Mouse (Mus musculus) embryonic facial prominence, embryonic 11.5 days (tissue): ENCODE measurements around the gene Atp6v0a2. TPM values are rescaled to one million over a fixed set of nuclear protein-coding genes. Genes with fewer than 3 reads are reported as not detected.
A peak's percentile ranks its signal among the peaks of the same experiment; 100 is the strongest.

Experiments
- ATAC-seq: fragments of 200-750 bp; cut with Nextera tagmentation; replicated peaks from 2 replicates; pipeline ENCODE4 v1.8.0; 2017; ENCODE audit warnings: low read depth; ENCODE audit not compliant: insufficient number of reproducible peaks, low FRiP score, low TSS enrichment
- DNase-seq: peaks from one replicate; pipeline ENCODE4 v3.0.0-alpha.2; 2015; ENCODE audit warnings: low spot score
- H3K27ac ChIP-seq: fragments of 300-500 bp; sonication (generic); replicated peaks from 2 replicates; pipeline ENCODE4 v1.5.1; 2014; ENCODE audit warnings: mild to moderate bottlenecking, low read depth, low read length, control low read depth
- H3K27me3 ChIP-seq: fragments of 300-500 bp; sonication (generic); 2 replicates; pipeline ENCODE4 v1.6.1; 2014; ENCODE audit warnings: mild to moderate bottlenecking, low read length, moderate library complexity, mixed read lengths; ENCODE audit not compliant: control insufficient read depth, insufficient read depth
- H3K36me3 ChIP-seq: fragments of 300-500 bp; sonication (generic); replicated peaks from 2 replicates; pipeline ENCODE4 v1.6.1; 2014; ENCODE audit warnings: low read depth, mild to moderate bottlenecking, low read length, moderate library complexity, mixed read lengths; ENCODE audit not compliant: control insufficient read depth, insufficient read depth
- H3K4me1 ChIP-seq: fragments of 300-500 bp; sonication (generic); 2 replicates; pipeline ENCODE4 v1.6.1; 2014; ENCODE audit warnings: low read length, mixed read lengths; ENCODE audit not compliant: control insufficient read depth, insufficient read depth
- H3K4me2 ChIP-seq: fragments of 300-500 bp; sonication (generic); 2 replicates; pipeline ENCODE4 v1.6.1; 2014; ENCODE audit warnings: low read depth, mild to moderate bottlenecking, control low read depth, low read length, moderate library complexity
- H3K4me3 ChIP-seq: fragments of 300-500 bp; sonication (generic); 2 replicates; pipeline ENCODE4 v1.5.1; 2014; ENCODE audit warnings: low read depth, low read length, control low read depth
- H3K9ac ChIP-seq: fragments of 300-500 bp; sonication (generic); replicated peaks from 2 replicates; pipeline ENCODE4 v1.6.1; 2014; ENCODE audit warnings: mild to moderate bottlenecking, control low read depth, low read length
- H3K9me3 ChIP-seq: fragments of 300-500 bp; sonication (generic); replicated peaks from 2 replicates; pipeline ENCODE4 v1.6.1; 2016; ENCODE audit warnings: mild to moderate bottlenecking, low read length, inconsistent platforms, mixed read lengths; ENCODE audit not compliant: control insufficient read depth
- WGBS: fragments of 180-500 bp; shearing (Covaris S2); extraction: QIAGEN DNeasy Blood & Tissue Kit; methylation state at CpG from one replicate; pipeline ENCODE4 v1.1.7; 2014; 5-methylcytosine and 5-hydroxymethylcytosine counted together
- polyA plus RNA-seq: library from polyadenylated mRNA; unstranded; fragments of >200 nt; fragmentation: Nextera tagmentation; extraction: Ambion mirVana; gene quantifications from 2 replicates; pipeline ENCODE4 v1.2.1, GENCODE M21; 2014

Gene Atp6v0a2
- polyA plus RNA-seq, 1 experiment from 2014 or later = 40.4 TPM

- Histone ChIP-seq H3K27me3 (no peaks in the 10 kb centered on the region), H3K4me3 (no peak overlapping the region), H3K9me3 (no peaks in the 10 kb centered on the region), H3K4me1 (no peaks in the 10 kb centered on the region), H3K27ac (no peak overlapping the region), H3K36me3 (peaks cover 21% of the 10 kb centered on the region), H3K4me2 (no peak overlapping the region), H3K9ac (no peak overlapping the region)
- no peak for ATAC-seq
- DNase-seq = no peak
- WGBS = 97% methylated on average over 13 of the region's 13 CpGs
These were observed 9.5 kb downstream of the Atp6v0a2 start for GRCm38 (mm10) chr5:124637836-124638235.

- H3K9ac ChIP-seq = no peak overlapping the region
- H3K4me3 ChIP-seq = no peak overlapping the region
- no peak overlapping the region for H3K27ac ChIP-seq
- DNase-seq (no peak), ATAC-seq (no peak)
- no peak overlapping the region for H3K4me2 ChIP-seq
- peaks cover 3% of the 10 kb centered on the region for H3K36me3 ChIP-seq
- no peaks in the 10 kb centered on the region for H3K27me3 ChIP-seq
- WGBS = 91% methylated on average over 5 of the region's 5 CpGs
- no peaks in the 10 kb centered on the region for H3K4me1 ChIP-seq
- no peaks in the 10 kb centered on the region for H3K9me3 ChIP-seq
These were observed 85.4 kb downstream of the Atp6v0a2 start for GRCm38 (mm10) chr5:124713741-124714140.

GRCm38 (mm10) chr5:124715135-124715534 lies 86.8 kb downstream of the Atp6v0a2 start:
- DNase-seq (no peak), ATAC-seq (no peak)
- Histone ChIP-seq H3K4me2 (no peak overlapping the region), H3K4me3 (no peak overlapping the region), H3K27me3 (no peaks in the 10 kb centered on the region), H3K36me3 (peaks cover 3% of the 10 kb centered on the region), H3K9me3 (no peaks in the 10 kb centered on the region), H3K9ac (no peak overlapping the region), H3K27ac (no peak overlapping the region), H3K4me1 (no peaks in the 10 kb centered on the region)
- 92% methylated on average over 8 of the region's 8 CpGs for WGBS

DNA sequence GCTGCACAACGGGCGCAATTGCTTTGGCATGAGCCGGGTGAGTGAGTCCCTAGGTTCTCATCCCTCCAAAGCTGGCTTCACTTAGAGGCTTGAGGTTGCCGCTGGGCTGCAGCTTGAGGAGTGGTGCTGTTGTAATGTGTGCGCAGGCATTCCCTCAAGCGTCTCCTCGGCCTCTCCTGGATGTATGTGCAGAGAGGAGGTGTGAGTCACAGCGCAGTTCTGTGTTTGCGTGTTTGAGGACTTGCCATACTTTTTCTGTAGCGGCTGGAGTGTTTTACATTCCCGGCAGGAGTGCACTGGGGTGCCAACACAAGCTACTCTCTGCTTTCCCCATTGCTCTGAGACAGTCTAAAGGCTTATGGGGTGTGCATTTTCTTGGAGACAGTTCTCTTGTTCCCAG lies 89.6 kb downstream of the Atp6v0a2 start:
- H3K4me3 ChIP-seq = no peak overlapping the region
- no peak overlapping the region for H3K27ac ChIP-seq
- DNase-seq (no peak), ATAC-seq (no peak)
- no peaks in the 10 kb centered on the region for H3K27me3 ChIP-seq
- no peaks in the 10 kb centered on the region for H3K4me1 ChIP-seq
- H3K4me2 ChIP-seq = no peak overlapping the region
- 88% methylated on average over 11 of the region's 11 CpGs for WGBS
- no peak overlapping the region for H3K9ac ChIP-seq
- H3K36me3 ChIP-seq = no peaks in the 10 kb centered on the region; the same call in none of the 2 replicates
- no peaks in the 10 kb centered on the region for H3K9me3 ChIP-seq

DNA sequence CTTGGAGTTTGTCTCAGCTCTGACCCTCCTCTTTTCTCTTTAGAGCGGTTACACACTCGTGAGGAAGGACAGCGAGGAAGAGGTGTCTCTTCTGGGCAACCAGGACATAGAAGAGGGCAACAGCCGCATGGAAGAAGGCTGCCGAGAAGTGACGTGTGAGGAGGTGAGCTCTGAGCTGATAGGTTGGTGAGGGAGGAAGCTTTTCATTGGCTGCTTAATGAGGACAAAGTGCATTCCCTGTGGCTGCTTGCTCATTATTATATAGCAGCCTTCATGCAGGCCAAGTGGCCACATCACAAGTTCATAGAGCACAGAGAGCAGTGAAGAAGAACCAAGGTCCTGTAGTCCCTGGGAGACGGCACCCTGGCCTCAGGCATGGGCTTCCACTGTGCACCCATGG lies 90.0 kb downstream of the Atp6v0a2 start:
- Histone ChIP-seq H3K4me3 (no peak overlapping the region), H3K27ac (no peak overlapping the region), H3K9me3 (no peaks in the 10 kb centered on the region), H3K4me2 (no peak overlapping the region), H3K9ac (no peak overlapping the region), H3K36me3 (no peaks in the 10 kb centered on the region; the same call in none of the 2 replicates), H3K4me1 (no peaks in the 10 kb centered on the region), H3K27me3 (no peaks in the 10 kb centered on the region)
- no peak for DNase-seq
- no peak for ATAC-seq
- 91% methylated on average over 7 of the region's 7 CpGs for WGBS

DNA sequence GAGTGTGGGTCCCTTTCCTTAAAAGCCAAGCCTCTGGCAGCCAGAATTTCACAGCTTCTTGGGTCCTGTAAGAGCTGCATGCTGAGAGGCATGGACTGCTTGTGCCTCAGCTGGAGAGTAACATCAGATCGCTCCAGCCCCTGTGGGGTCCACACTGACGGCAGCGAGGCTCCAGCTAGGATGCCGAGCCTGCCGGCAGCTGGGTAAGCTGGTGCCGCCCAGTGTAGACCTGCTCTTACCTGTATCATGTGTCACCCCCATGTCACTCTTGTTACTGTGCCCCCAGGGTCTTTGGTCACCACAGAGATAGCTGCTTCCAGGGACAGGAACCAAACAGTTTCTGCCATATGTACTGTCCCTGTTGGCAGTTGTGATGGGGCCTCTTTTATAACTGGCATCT lies 94.7 kb downstream of the Atp6v0a2 start:
- H3K27ac ChIP-seq = no peak overlapping the region
- H3K4me2 ChIP-seq = no peak overlapping the region
- no peak overlapping the region for H3K9ac ChIP-seq
- no peak for DNase-seq
- H3K4me3 ChIP-seq = no peak overlapping the region
- H3K9me3 ChIP-seq = no peaks in the 10 kb centered on the region
- no peaks in the 10 kb centered on the region; the same call in none of the 2 replicates for H3K36me3 ChIP-seq
- H3K4me1 ChIP-seq = no peaks in the 10 kb centered on the region
- H3K27me3 ChIP-seq = no peaks in the 10 kb centered on the region
- 87% methylated on average over 6 of the region's 6 CpGs for WGBS
- ATAC-seq = no peak

- no peaks in the 10 kb centered on the region for H3K9me3 ChIP-seq
- no peaks in the 10 kb centered on the region for H3K27me3 ChIP-seq
- H3K36me3 ChIP-seq = no peaks in the 10 kb centered on the region; the same call in none of the 2 replicates
- peak; percentile 30 for DNase-seq
- no peak within 1 kb of the TSS for H3K27ac ChIP-seq
- 0 out of 2 replicates have a peak within 1 kb of the TSS, but pooled peaks have one; percentile 4 for H3K9ac ChIP-seq
- no peak within 1 kb of the TSS for H3K4me3 ChIP-seq
- peak within 1 kb of the TSS; percentile 13; the same call in 1 of the 2 replicates for H3K4me2 ChIP-seq
- peak; percentile 66; the same call in 1 of the 2 replicates for ATAC-seq
- 11% methylated on average over 29 of the region's 29 CpGs for WGBS
- no peaks in the 10 kb centered on the region for H3K4me1 ChIP-seq
These were observed 96.6 kb downstream of the Atp6v0a2 start, which contains the start of gene Dnah10 for GRCm38 (mm10) chr5:124724997-124725396. Dnah10 (plus strand) TSS chr5:124725085.

GRCm38 (mm10) chr5:124729662-124730206 lies 101.4 kb downstream of the Atp6v0a2 start:
- Histone ChIP-seq H3K4me1 (no peaks in the 10 kb centered on the region), H3K4me2 (peak overlapping the region; percentile 28), H3K27ac (no peak overlapping the region), H3K36me3 (no peaks in the 10 kb centered on the region), H3K27me3 (no peaks in the 10 kb centered on the region), H3K9ac (no peak overlapping the region), H3K9me3 (no peaks in the 10 kb centered on the region), H3K4me3 (no peak overlapping the region)
- 15% methylated on average over 21 of the region's 21 CpGs for WGBS
- 0 out of 2 replicates have a peak, but pooled peaks have one; percentile 29 for ATAC-seq
- peak; percentile 25 for DNase-seq
